Mouse (Mus musculus) forebrain, embryonic 15.5 days (tissue): ENCODE data around the gene Ttll5. TPM values are rescaled to one million over a fixed set of nuclear protein-coding genes. Genes with fewer than 3 reads are reported as not detected.
A peak's percentile ranks its signal among the peaks of the same experiment; 100 is the strongest.

ENCODE experiments used
- ATAC-seq: fragments of 200-750 bp; cut with Nextera tagmentation; replicated peaks from 2 replicates; pipeline ENCODE4 v1.8.0; 2017; ENCODE audit warnings: mild to moderate bottlenecking, moderate TSS enrichment, moderate library complexity
- H3K27ac ChIP-seq: fragments of 300-500 bp; sonication (generic); replicated peaks from 2 replicates; pipeline ENCODE4 v1.5.1; 2015; ENCODE audit warnings: mild to moderate bottlenecking, inconsistent platforms
- H3K27me3 ChIP-seq: fragments of 300-500 bp; sonication (generic); 2 replicates; pipeline ENCODE4 v1.6.1; 2015; ENCODE audit warnings: inconsistent platforms
- H3K36me3 ChIP-seq: fragments of 300-500 bp; sonication (generic); 2 replicates; pipeline ENCODE4 v1.6.1; 2015; ENCODE audit warnings: mild to moderate bottlenecking, inconsistent platforms
- H3K4me1 ChIP-seq: fragments of 300-500 bp; sonication (generic); 2 replicates; pipeline ENCODE4 v1.6.1; 2015; ENCODE audit warnings: inconsistent platforms
- H3K4me2 ChIP-seq: fragments of 300-500 bp; sonication (generic); replicated peaks from 2 replicates; pipeline ENCODE4 v1.6.1; 2015; ENCODE audit warnings: mild to moderate bottlenecking, inconsistent platforms
- H3K4me3 ChIP-seq: fragments of 300-500 bp; sonication (generic); 2 replicates; pipeline ENCODE4 v1.5.1; 2015; ENCODE audit warnings: mild to moderate bottlenecking, inconsistent platforms
- H3K9ac ChIP-seq: fragments of 300-500 bp; sonication (generic); replicated peaks from 2 replicates; pipeline ENCODE4 v1.6.1; 2015; ENCODE audit warnings: mild to moderate bottlenecking, inconsistent platforms
- H3K9me3 ChIP-seq: fragments of 300-500 bp; sonication (generic); 2 replicates; pipeline ENCODE4 v1.6.1; 2016; ENCODE audit warnings: inconsistent platforms
- WGBS: fragments of 180-500 bp; shearing (Covaris S2); methylation state at CpG from one replicate; pipeline ENCODE4 v1.1.7; 2015; ENCODE audit warnings: mixed read lengths; 5-methylcytosine and 5-hydroxymethylcytosine counted together
- polyA plus RNA-seq: library from polyadenylated mRNA; unstranded; fragments of >200 nt; fragmentation: Nextera tagmentation; extraction: Ambion mirVana; gene quantifications from 2 replicates; pipeline ENCODE4 v1.2.1, GENCODE M21; 2015

Gene Ttll5
- polyA plus RNA-seq, 1 experiment from 2014 or later, result 15.4 TPM

DNA sequence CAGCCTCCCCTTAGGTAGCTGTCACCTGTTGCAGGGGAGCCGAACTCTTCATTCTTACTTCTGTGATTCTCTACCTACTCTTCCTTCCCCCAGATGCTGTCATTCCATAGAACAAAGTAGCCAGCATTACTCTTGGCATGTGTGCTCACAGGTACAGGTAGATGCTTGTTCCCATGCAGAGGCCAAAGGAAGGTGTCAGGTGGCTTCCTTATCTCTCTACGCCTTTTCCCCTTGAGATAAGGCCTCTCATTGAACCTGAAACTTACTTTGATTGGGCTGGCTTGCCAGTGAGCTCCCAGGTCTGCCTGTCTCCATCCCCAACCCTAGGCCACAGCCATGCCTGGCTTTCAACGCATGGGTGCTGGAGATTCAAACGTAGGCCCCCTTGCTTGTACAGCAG, 269.6 kb downstream of the Ttll5 start:
- Histone ChIP-seq H3K27me3 (no peaks in the 10 kb centered on the region), H3K4me3 (no peak overlapping the region), H3K36me3 (peaks cover 6% of the 10 kb centered on the region), H3K27ac (no peak overlapping the region), H3K4me1 (no peaks in the 10 kb centered on the region), H3K4me2 (no peak overlapping the region), H3K9me3 (no peaks in the 10 kb centered on the region), H3K9ac (no peak overlapping the region)
- no peak for ATAC-seq
- WGBS, result 96% methylated on average over 4 of the region's 4 CpGs

GRCm38 (mm10) chr12:86095806-86096205, 271.3 kb downstream of the Ttll5 start:
- no peak overlapping the region for H3K4me2 ChIP-seq
- H3K27ac ChIP-seq, result no peak overlapping the region
- H3K9me3 ChIP-seq, result no peaks in the 10 kb centered on the region
- peaks cover 4% of the 10 kb centered on the region for H3K36me3 ChIP-seq
- H3K27me3 ChIP-seq, result no peaks in the 10 kb centered on the region
- no peaks in the 10 kb centered on the region for H3K4me1 ChIP-seq
- WGBS, result 90% methylated on average over 4 of the region's 4 CpGs
- no peak overlapping the region for H3K4me3 ChIP-seq
- no peak for ATAC-seq
- no peak overlapping the region for H3K9ac ChIP-seq

DNA sequence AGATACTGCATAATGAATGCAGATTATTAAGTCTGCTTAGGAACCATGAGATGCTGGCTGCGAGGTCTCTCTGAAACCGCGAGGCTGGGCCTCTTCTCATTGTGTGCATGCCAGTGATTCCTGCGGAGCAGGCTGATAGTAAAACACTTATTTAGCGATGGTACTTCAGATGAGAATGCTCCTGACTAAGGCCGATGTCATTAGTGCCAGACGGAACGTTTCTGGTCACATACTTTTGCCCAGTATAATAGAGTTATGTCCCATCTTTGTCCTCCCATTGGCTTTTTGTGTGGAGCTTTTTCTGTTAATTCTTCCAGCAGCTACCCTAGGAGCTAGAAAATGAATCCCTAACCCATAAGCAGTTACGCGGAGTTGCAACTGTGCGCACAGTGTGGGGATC, 273.3 kb downstream of the Ttll5 start:
- no peak for ATAC-seq
- H3K4me1 ChIP-seq, result peaks cover 3% of the 10 kb centered on the region; the same call in 1 of the 2 replicates
- 63% methylated on average over 11 of the region's 11 CpGs for WGBS

GRCm38 (mm10) chr12:86100711-86101110, 276.3 kb downstream of the Ttll5 start:
- no peaks in the 10 kb centered on the region for H3K9me3 ChIP-seq
- no peak for ATAC-seq
- no peaks in the 10 kb centered on the region for H3K27me3 ChIP-seq
- no peak overlapping the region for H3K9ac ChIP-seq
- no peak overlapping the region for H3K27ac ChIP-seq
- H3K4me2 ChIP-seq, result no peak overlapping the region
- peaks cover 16% of the 10 kb centered on the region for H3K4me1 ChIP-seq
- no peak overlapping the region for H3K4me3 ChIP-seq
- 90% methylated on average over 3 of the region's 3 CpGs for WGBS
- peaks cover 3% of the 10 kb centered on the region for H3K36me3 ChIP-seq

More for the DNA sequence above, 273.3 kb downstream of the Ttll5 start:
- Histone ChIP-seq H3K36me3 (peaks cover 4% of the 10 kb centered on the region), H3K4me2 (no peak overlapping the region), H3K4me3 (no peak overlapping the region), H3K9me3 (no peaks in the 10 kb centered on the region), H3K27me3 (no peaks in the 10 kb centered on the region), H3K27ac (no peak overlapping the region), H3K9ac (no peak overlapping the region)

- 74% methylated on average over 8 of the region's 8 CpGs for WGBS
- no peak for ATAC-seq
- Histone ChIP-seq H3K9ac (no peak overlapping the region), H3K27me3 (no peaks in the 10 kb centered on the region), H3K27ac (no peak overlapping the region), H3K4me1 (peaks cover 16% of the 10 kb centered on the region), H3K9me3 (no peaks in the 10 kb centered on the region), H3K4me2 (no peak overlapping the region), H3K36me3 (no peaks in the 10 kb centered on the region), H3K4me3 (no peak overlapping the region)
Measured at GRCm38 (mm10) chr12:86102686-86103085, 278.2 kb downstream of the Ttll5 start.

DNA sequence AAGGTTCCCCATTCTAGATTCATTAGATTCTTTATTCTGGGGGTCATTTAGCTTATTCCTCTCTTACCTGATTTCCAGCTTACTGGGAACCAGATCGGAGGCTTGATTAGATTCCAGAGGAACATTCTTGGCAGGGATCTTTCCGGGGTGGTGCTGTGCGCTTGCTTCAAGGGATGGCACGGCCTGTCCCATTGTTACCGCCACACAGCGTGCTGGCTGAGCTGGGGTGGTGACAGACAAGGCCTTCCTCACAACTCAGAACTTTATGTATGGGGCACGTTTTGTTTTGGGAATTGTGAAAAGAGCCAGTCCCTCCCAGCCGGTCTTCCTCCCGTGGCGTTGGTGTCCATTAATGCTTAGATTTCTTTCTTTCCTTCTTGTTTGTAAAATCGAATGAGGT, 278.9 kb downstream of the Ttll5 start:
- no peak for ATAC-seq
- Histone ChIP-seq H3K9me3 (no peaks in the 10 kb centered on the region), H3K4me3 (no peak overlapping the region), H3K4me2 (no peak overlapping the region), H3K4me1 (peaks cover 16% of the 10 kb centered on the region), H3K27ac (peak overlapping the region; percentile 15; the same call in 1 of the 2 replicates), H3K9ac (no peak overlapping the region), H3K27me3 (no peaks in the 10 kb centered on the region), H3K36me3 (no peaks in the 10 kb centered on the region)
- WGBS, result 13% methylated on average over 11 of the region's 11 CpGs

DNA sequence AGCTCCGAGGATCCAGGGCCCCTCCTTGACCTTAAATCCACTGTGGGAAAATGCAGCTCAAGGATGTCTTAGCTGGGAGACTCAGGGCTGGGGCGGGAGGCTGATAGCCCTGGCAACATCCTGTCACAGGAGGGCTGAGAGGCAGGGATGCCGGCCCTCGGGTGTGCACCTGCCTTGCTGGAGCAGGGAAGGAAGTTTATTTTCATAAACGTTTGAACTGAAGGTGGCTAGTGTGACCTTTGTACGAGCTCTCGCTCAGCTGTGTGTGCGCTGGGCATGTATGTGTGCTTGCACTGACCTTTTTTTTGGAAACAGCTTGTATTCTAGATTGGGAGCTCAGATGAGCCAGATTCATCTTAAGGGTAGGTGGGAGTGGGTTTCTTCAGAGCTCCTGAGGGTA, 279.4 kb downstream of the Ttll5 start:
- H3K27ac ChIP-seq, result 0 out of 2 replicates have a peak overlapping the region, but pooled peaks have one; percentile 15
- peaks cover 16% of the 10 kb centered on the region for H3K4me1 ChIP-seq
- no peaks in the 10 kb centered on the region for H3K27me3 ChIP-seq
- H3K4me3 ChIP-seq, result no peak overlapping the region
- no peak overlapping the region for H3K4me2 ChIP-seq
- 35% methylated on average over 8 of the region's 8 CpGs for WGBS
- ATAC-seq, result no peak
- no peaks in the 10 kb centered on the region for H3K36me3 ChIP-seq
- no peak overlapping the region for H3K9ac ChIP-seq
- H3K9me3 ChIP-seq, result no peaks in the 10 kb centered on the region

- WGBS, result 79% methylated on average over 11 of the region's 11 CpGs
- Histone ChIP-seq H3K4me3 (no peak overlapping the region), H3K4me1 (peaks cover 16% of the 10 kb centered on the region), H3K27ac (no peak overlapping the region), H3K4me2 (no peak overlapping the region), H3K9ac (no peak overlapping the region), H3K36me3 (no peaks in the 10 kb centered on the region), H3K27me3 (no peaks in the 10 kb centered on the region), H3K9me3 (no peaks in the 10 kb centered on the region)
- no peak for ATAC-seq
Measured at GRCm38 (mm10) chr12:86104297-86104696, 279.8 kb downstream of the Ttll5 start.

DNA sequence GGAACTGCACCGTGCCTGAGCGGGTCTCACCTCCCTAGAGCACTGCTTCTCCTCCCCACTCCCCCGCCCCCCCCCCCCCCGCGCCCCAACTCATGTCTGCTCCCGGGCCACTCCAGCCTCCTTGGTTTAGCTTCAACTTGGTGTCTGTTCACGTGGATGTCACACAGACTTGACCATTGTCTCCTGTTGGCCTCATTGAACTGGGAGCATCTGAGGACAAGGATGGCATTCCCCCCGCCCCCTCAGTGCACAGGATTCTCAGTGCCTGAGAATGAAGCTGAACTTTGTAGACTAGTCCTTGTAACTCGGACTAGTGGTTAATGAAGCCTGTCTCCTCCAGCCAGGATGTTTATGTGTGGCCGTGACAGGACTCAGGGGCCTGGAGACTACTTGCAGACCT, 281.1 kb downstream of the Ttll5 start:
- H3K9ac ChIP-seq, result no peak overlapping the region
- no peak overlapping the region for H3K4me2 ChIP-seq
- H3K27me3 ChIP-seq, result no peaks in the 10 kb centered on the region
- H3K36me3 ChIP-seq, result no peaks in the 10 kb centered on the region
- H3K4me3 ChIP-seq, result no peak overlapping the region
- H3K27ac ChIP-seq, result no peak overlapping the region
- ATAC-seq, result no peak
- WGBS, result 83% methylated on average over 9 of the region's 10 CpGs
- no peaks in the 10 kb centered on the region for H3K9me3 ChIP-seq
- H3K4me1 ChIP-seq, result peaks cover 16% of the 10 kb centered on the region

DNA sequence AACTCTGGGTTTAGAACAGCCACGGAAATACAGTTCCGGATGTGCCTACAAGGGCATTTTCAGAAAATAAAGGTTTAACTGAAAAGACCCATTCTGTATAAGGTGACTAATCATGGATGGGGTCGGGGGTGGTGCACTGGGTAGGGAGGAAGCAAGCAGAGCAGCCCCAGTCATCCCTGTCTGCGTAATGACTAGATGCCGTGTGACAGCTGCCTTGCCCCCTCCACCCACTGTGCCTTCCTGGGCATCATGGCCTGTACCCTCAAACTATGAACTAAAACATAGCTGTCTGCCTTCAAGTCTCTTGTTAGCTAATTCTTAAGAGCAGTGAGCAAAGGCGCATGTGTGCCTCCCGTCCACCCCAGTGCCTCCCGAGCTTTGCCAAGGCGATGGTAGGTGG, 281.6 kb downstream of the Ttll5 start:
- ATAC-seq, result no peak
- H3K36me3 ChIP-seq, result no peaks in the 10 kb centered on the region
- peaks cover 16% of the 10 kb centered on the region for H3K4me1 ChIP-seq

GRCm38 (mm10) chr12:86107645-86108044, 283.2 kb downstream of the Ttll5 start:
- no peaks in the 10 kb centered on the region for H3K9me3 ChIP-seq
- H3K4me3 ChIP-seq, result no peak overlapping the region
- no peaks in the 10 kb centered on the region for H3K36me3 ChIP-seq
- peaks cover 15% of the 10 kb centered on the region for H3K4me1 ChIP-seq
- 75% methylated on average over 7 of the region's 7 CpGs for WGBS
- H3K9ac ChIP-seq, result no peak overlapping the region
- H3K27ac ChIP-seq, result peak overlapping the region; percentile 49
- H3K4me2 ChIP-seq, result no peak overlapping the region
- ATAC-seq, result peak; percentile 64; the same call in 1 of the 2 replicates
- H3K27me3 ChIP-seq, result no peaks in the 10 kb centered on the region

More for the DNA sequence above, 281.6 kb downstream of the Ttll5 start:
- Histone ChIP-seq H3K9ac (no peak overlapping the region), H3K9me3 (no peaks in the 10 kb centered on the region), H3K27me3 (no peaks in the 10 kb centered on the region), H3K27ac (no peak overlapping the region), H3K4me2 (no peak overlapping the region), H3K4me3 (no peak overlapping the region)
- WGBS, result 94% methylated on average over 9 of the region's 9 CpGs

DNA sequence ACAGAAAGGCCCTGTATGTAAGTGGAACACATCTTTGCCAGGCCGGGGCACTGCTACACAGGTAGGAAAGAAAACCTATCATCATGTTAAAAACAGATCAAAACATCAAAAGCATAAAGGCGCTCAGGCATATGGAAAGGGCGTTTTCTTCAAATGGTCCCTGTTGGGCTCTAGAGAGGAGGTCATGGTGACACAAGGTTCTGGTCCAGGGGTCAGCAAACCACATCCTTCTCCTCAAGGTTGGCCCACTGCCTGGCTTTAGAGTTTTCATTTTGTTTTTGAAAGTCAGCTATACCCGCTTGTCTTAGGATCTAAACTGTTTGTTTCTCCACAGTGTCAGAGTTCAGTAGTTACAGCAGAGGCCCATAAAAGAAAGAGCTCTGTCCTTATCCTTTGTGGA, 285.1 kb downstream of the Ttll5 start:
- WGBS, result 91% methylated on average over 4 of the region's 4 CpGs
- no peaks in the 10 kb centered on the region for H3K9me3 ChIP-seq
- H3K27me3 ChIP-seq, result no peaks in the 10 kb centered on the region
- no peak overlapping the region for H3K4me3 ChIP-seq
- H3K9ac ChIP-seq, result no peak overlapping the region
- H3K4me2 ChIP-seq, result no peak overlapping the region
- no peaks in the 10 kb centered on the region for H3K36me3 ChIP-seq
- H3K4me1 ChIP-seq, result no peaks in the 10 kb centered on the region
- no peak overlapping the region for H3K27ac ChIP-seq
- no peak for ATAC-seq

DNA sequence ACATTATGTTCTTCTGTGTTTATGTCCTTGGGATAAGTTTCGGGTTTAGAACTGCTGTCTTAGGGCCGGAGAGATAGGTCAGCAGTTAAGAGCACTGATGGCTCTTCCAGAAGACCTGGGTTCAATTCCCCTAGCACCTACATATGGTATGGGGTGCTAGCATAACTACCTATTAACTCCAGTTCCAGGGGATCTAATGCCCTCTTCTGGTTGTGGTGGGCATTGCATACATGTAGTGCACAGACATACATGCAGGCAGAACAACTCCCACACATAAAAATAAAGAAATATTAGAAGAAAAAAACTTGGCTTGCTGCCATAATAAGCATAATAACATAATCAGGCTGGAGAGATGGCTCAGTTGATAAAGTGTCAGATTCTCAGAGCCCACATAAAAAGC, 286.2 kb downstream of the Ttll5 start:
- Histone ChIP-seq H3K4me2 (no peak overlapping the region), H3K4me1 (no peaks in the 10 kb centered on the region), H3K9ac (no peak overlapping the region), H3K27ac (no peak overlapping the region), H3K4me3 (no peak overlapping the region), H3K27me3 (no peaks in the 10 kb centered on the region), H3K36me3 (no peaks in the 10 kb centered on the region), H3K9me3 (no peaks in the 10 kb centered on the region)
- 94% methylated on average over 2 of the region's 2 CpGs for WGBS
- no peak for ATAC-seq
